Mouse (Mus musculus) hindbrain, postnatal 0 days (tissue): Measurements from ENCODE around the gene Pdzd9. TPM values are rescaled to one million over a fixed set of nuclear protein-coding genes. Genes with fewer than 3 reads are reported as not detected.

Source experiments
- ATAC-seq: fragments of 200-750 bp; cut with Nextera tagmentation; 2 replicates; pipeline ENCODE4 v1.8.0; 2017; ENCODE audit warnings: mild to moderate bottlenecking, moderate TSS enrichment, moderate library complexity
- DNase-seq: peaks from one replicate; pipeline ENCODE4 v3.0.0-alpha.2; 2015; ENCODE audit warnings: low spot score
- H3K27ac ChIP-seq: fragments of 300-500 bp; sonication (generic); 2 replicates; pipeline ENCODE4 v1.5.1; 2014; ENCODE audit warnings: mild to moderate bottlenecking
- H3K27me3 ChIP-seq: fragments of 300-500 bp; sonication (generic); 2 replicates; pipeline ENCODE4 v1.6.1; 2014; ENCODE audit warnings: low read length, mixed read lengths; ENCODE audit not compliant: insufficient read depth
- H3K36me3 ChIP-seq: fragments of 300-500 bp; sonication (generic); 2 replicates; pipeline ENCODE4 v1.6.1; 2014; ENCODE audit warnings: low read length, mixed read lengths; ENCODE audit not compliant: insufficient read depth
- H3K4me1 ChIP-seq: fragments of 300-500 bp; sonication (generic); 2 replicates; pipeline ENCODE4 v1.6.1; 2014; ENCODE audit warnings: antibody characterized with exemption, low read length, mixed read lengths; ENCODE audit not compliant: insufficient read depth
- H3K4me2 ChIP-seq: fragments of 300-500 bp; sonication (generic); 2 replicates; pipeline ENCODE4 v1.6.1; 2014; ENCODE audit warnings: low read depth, mild to moderate bottlenecking, low read length, moderate library complexity, mixed read lengths
- H3K4me3 ChIP-seq: fragments of 300-500 bp; sonication (generic); 2 replicates; pipeline ENCODE4 v1.5.1; 2014; ENCODE audit warnings: low read length
- H3K9ac ChIP-seq: fragments of 300-500 bp; sonication (generic); replicated peaks from 2 replicates; pipeline ENCODE4 v1.6.1; 2014; ENCODE audit warnings: mild to moderate bottlenecking, low read length, moderate library complexity, mixed read lengths
- H3K9me3 ChIP-seq: fragments of 300-500 bp; sonication (generic); 2 replicates; pipeline ENCODE4 v1.6.1; 2016; ENCODE audit warnings: low read length, mixed read lengths
- CTCF ChIP-seq: IDR thresholded peaks from 2 replicates; pipeline ENCODE4 v1.5.1; 2016; ENCODE audit warnings: antibody characterized with exemption, control low read depth, low read depth
- WGBS: fragments of 180-500 bp; shearing (Covaris S2); extraction: QIAGEN DNeasy Blood & Tissue Kit; methylation state at CpG from one replicate; pipeline ENCODE4 v1.1.7; 2014; 5-methylcytosine and 5-hydroxymethylcytosine counted together
- polyA plus RNA-seq: library from polyadenylated mRNA; unstranded; fragments of >200 nt; fragmentation: Nextera tagmentation; extraction: Ambion mirVana; gene quantifications from 2 replicates; pipeline ENCODE4 v1.2.1, GENCODE M21; 2015
- total RNA-seq: library from RNA; depleted of rRNA; stranded (reverse); fragments of >200 nt; gene quantifications from 2 replicates; pipeline ENCODE4 v1.2.3, GENCODE M21; 2014

Pdzd9 gene
- total and polyA plus RNA-seq, 2 experiments from 2014 or later: 0.40 to 0.99 TPM

DNA sequence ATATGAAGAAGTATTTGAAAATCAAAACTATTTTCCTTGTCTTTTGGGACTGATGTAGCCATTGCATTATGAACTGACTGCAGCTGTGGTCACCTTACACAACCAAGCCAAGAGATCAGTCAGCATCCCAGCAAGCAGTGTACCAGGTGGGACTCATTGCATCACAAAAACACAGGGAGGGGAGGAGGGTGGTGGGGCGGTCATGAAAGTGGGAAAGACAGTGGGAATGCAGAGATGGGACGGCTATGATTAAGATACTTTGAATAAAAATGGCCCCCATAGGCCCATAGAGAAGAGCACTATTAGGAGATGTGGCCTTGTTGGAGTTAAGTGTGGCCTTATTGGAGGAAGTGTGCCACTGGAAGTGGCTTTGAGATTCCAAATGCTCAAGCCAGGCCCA, 26.2 kb upstream of the Pdzd9 start:
- Histone ChIP-seq H3K36me3 (no peaks in the 10 kb centered on the region; the same call in 1 of the 2 replicates), H3K27ac (no peak overlapping the region), H3K4me1 (no peaks in the 10 kb centered on the region), H3K4me3 (no peak overlapping the region), H3K4me2 (no peak overlapping the region), H3K27me3 (no peaks in the 10 kb centered on the region), H3K9ac (no peak overlapping the region), H3K9me3 (no peaks in the 10 kb centered on the region)
- 86% methylated on average over 2 of the region's 2 CpGs for WGBS
- ATAC-seq: no peak
- no peak for TF ChIP-seq CTCF
- DNase-seq: no peak

- no peaks in the 10 kb centered on the region; the same call in 1 of the 2 replicates for H3K36me3 ChIP-seq
- no peak overlapping the region for H3K4me3 ChIP-seq
- no peak for ATAC-seq
- H3K27me3 ChIP-seq: no peaks in the 10 kb centered on the region
- no peak for TF ChIP-seq CTCF
- H3K9me3 ChIP-seq: no peaks in the 10 kb centered on the region
- H3K9ac ChIP-seq: no peak overlapping the region
- DNase-seq: no peak
- H3K27ac ChIP-seq: no peak overlapping the region
- WGBS: 78% methylated on average over 1 of the region's 1 CpGs
- no peaks in the 10 kb centered on the region for H3K4me1 ChIP-seq
- H3K4me2 ChIP-seq: no peak overlapping the region
Observed at GRCm38 (mm10) chr7:120695641-120696040, 25.5 kb upstream of the Pdzd9 start.

DNA sequence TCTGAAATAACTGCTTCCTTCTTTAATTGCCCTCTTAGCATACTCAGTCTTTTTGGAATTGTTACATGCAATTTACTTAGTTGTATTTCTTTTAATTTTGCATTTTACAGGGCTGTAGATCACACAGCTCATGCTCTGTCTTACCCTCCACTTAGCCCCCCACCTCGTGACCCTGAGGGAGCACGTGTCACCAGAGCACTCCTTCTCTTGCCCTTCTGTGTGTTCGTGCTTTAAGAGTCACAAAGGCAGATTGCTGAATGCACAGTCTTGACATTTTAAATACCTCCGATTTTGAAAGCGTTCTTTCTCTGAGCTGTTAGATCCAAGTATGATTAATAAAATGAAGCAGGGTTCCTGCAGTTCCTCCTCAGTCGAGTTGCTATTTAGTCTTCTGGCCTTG, 25.1 kb upstream of the Pdzd9 start:
- TF ChIP-seq CTCF: no peak
- Histone ChIP-seq H3K36me3 (no peaks in the 10 kb centered on the region; the same call in 1 of the 2 replicates), H3K27me3 (no peaks in the 10 kb centered on the region), H3K9me3 (no peaks in the 10 kb centered on the region), H3K4me1 (no peaks in the 10 kb centered on the region), H3K4me3 (no peak overlapping the region), H3K27ac (no peak overlapping the region), H3K9ac (no peak overlapping the region), H3K4me2 (no peak overlapping the region)
- WGBS: 21% methylated on average over 6 of the region's 6 CpGs
- DNase-seq (no peak), ATAC-seq (no peak)

DNA sequence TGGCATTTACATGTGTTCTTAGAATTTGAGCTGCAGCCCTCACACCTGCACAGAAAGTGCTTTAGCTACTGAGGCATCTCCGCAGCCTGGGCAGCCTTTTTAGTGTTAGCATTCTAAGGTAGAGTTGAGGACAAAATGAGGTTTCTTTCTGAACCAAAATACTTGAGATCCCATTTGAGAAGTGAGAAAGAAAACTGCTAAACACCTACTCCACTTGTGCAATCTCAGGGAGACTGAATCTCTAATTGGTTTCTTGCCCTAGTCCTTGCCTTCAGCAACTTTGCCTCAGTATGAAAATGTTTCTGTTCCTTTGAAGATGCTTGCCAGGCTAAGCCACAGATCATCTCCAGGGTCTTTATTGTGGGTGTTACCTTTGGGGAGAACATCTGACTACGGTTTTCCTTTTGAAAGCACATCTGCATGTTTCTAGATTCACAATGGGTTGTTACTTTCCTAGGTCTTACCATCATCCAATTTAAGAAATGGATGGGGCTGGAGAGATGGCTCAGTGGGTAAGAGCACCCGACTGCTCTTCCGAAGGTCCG, 23.8 kb upstream of the Pdzd9 start:
- no peak for TF ChIP-seq CTCF
- Histone ChIP-seq H3K4me1 (no peaks in the 10 kb centered on the region), H3K27me3 (no peaks in the 10 kb centered on the region), H3K9me3 (no peaks in the 10 kb centered on the region), H3K27ac (no peak overlapping the region), H3K9ac (no peak overlapping the region), H3K4me3 (no peak overlapping the region), H3K4me2 (no peak overlapping the region), H3K36me3 (no peaks in the 10 kb centered on the region; the same call in 1 of the 2 replicates)
- DNase-seq: no peak
- ATAC-seq: no peak
- 94% methylated on average over 5 of the region's 5 CpGs for WGBS

DNA sequence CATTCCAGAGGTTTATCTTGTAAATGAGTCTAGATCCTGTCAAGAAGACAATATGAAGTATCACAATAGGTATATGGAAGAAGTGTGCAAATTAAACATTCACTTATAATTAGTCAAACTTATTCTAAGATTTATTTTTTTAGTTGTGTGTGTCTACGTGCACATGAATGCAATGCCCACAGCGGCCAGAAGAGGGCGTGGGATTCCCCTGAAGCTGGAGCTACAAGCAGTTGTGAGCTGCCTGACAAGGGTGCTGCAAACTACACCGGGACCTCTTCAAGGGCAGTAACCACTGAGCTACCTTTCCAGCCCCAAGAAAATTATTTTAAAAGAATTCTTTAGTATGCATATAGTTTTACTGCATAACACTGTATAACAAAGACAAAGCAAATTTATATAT, 20.5 kb upstream of the Pdzd9 start:
- 73% methylated on average over 4 of the region's 4 CpGs for WGBS
- H3K27ac ChIP-seq: no peak overlapping the region
- ATAC-seq (no peak), DNase-seq (no peak)
- H3K36me3 ChIP-seq: no peaks in the 10 kb centered on the region; the same call in 1 of the 2 replicates
- peak; percentile 38 for TF ChIP-seq CTCF
- no peak overlapping the region for H3K9ac ChIP-seq
- no peaks in the 10 kb centered on the region for H3K27me3 ChIP-seq
- no peak overlapping the region for H3K4me2 ChIP-seq
- H3K4me1 ChIP-seq: no peaks in the 10 kb centered on the region
- no peak overlapping the region for H3K4me3 ChIP-seq
- no peaks in the 10 kb centered on the region for H3K9me3 ChIP-seq

GRCm38 (mm10) chr7:120685227-120685626, 15.1 kb upstream of the Pdzd9 start:
- H3K4me3 ChIP-seq: no peak overlapping the region
- DNase-seq: no peak
- no peak overlapping the region for H3K27ac ChIP-seq
- ATAC-seq: no peak
- no peaks in the 10 kb centered on the region for H3K9me3 ChIP-seq
- no peak overlapping the region for H3K4me2 ChIP-seq
- H3K36me3 ChIP-seq: no peaks in the 10 kb centered on the region
- no peak overlapping the region for H3K9ac ChIP-seq
- no peak for TF ChIP-seq CTCF
- no peaks in the 10 kb centered on the region for H3K27me3 ChIP-seq
- 69% methylated on average over 6 of the region's 6 CpGs for WGBS
- no peaks in the 10 kb centered on the region for H3K4me1 ChIP-seq

- H3K27ac ChIP-seq: no peak overlapping the region
Observed at GRCm38 (mm10) chr7:120684731-120685161, 14.6 kb upstream of the Pdzd9 start.

More at GRCm38 (mm10) chr7:120684731-120685161, 14.6 kb upstream of the Pdzd9 start:
- WGBS: 77% methylated on average over 2 of the region's 2 CpGs
- no peak for TF ChIP-seq CTCF
- Histone ChIP-seq H3K9me3 (no peaks in the 10 kb centered on the region), H3K4me2 (no peak overlapping the region), H3K36me3 (no peaks in the 10 kb centered on the region), H3K4me3 (no peak overlapping the region), H3K4me1 (no peaks in the 10 kb centered on the region), H3K9ac (no peak overlapping the region), H3K27me3 (no peaks in the 10 kb centered on the region)
- no peak for ATAC-seq
- DNase-seq: no peak
